Mouse (Mus musculus): ENCODE measurements around the gene Tmem63c. TPM values are rescaled to one million over a fixed set of nuclear protein-coding genes. Genes with fewer than 3 reads are reported as not detected.

Tmem63c gene
- polyA plus RNA-seq (2012; ENCODE audit: insufficient read depth, insufficient read length, low replicate concordance, missing spikeins), result not detected in 2 replicates

DNA sequence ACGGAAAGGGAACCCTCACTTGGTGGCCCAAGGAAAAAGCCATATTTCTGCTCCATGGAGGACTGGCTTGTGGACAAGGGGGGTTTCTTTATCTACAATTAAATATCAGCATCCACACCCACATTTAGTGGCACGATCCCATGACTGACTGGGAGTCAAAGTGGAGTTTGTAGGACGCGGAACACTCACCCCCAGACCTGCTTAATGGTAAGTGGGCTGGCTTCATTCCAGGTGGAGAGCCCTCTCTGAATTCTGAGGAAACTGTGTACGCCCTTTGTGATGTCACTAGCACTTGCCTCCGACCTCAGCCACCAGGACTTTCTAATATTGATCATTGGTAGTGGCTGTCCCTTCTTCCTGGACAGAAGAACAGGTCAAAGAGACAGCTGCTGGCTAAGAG, at the start of gene Tmem63c:
Tmem63c (plus strand) TSS at position 301 of the 400 bp plus-strand sequence.
- 85% methylated on average over 6 of the region's 6 CpGs for WGBS
- H3K27ac ChIP-seq (ENCODE audit: insufficient read depth, low read depth, low read length), result no peak within 1 kb of the TSS
- H3K4me1 ChIP-seq (ENCODE audit: control insufficient read depth, insufficient read depth, low read length), result peaks cover 2% of the 10 kb centered on the region; the same call in 1 of the 2 replicates
- no peak within 1 kb of the TSS for H3K4me3 ChIP-seq (ENCODE audit: insufficient read depth, low read depth, low read length)
- no peak for TF ChIP-seq CTCF (IDR thresholded peaks at IDR 0.05; ENCODE audit: insufficient read depth, low read depth, low read length)

DNA sequence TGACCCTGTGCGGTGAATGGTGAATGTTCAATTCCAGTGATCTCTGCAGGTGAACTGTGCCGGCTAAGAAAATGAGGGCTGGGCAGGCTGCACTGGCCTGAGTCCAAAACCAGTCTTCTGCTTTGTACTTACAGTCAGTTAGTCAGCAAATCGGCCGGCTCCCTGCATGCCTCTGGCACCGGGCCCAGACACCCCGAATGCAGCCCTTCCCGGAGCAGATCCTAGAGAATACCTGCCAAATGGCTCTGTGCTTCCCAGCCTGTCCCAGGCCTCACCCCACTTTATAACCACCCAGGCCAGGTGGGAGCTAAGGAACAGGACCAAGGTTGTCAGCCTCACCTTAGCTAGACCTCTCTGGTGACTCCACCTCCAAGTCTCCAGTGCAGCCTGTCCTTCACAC, 47.9 kb upstream of the Tmem63c start:
- WGBS, result 10% methylated on average over 7 of the region's 7 CpGs
- peak overlapping the region; percentile 29; the same call in 1 of the 2 replicates for H3K27ac ChIP-seq (ENCODE audit: insufficient read depth, low read depth, low read length)
- TF ChIP-seq POLR2A (IDR thresholded peaks at IDR 0.05; ENCODE audit: insufficient read depth, low read depth, low read length), result no peak
- TF ChIP-seq CTCF (IDR thresholded peaks at IDR 0.05; ENCODE audit: insufficient read depth, low read depth, low read length), result no peak
- H3K4me3 ChIP-seq (ENCODE audit: insufficient read depth, low read depth, low read length), result no peak overlapping the region
- H3K4me1 ChIP-seq (ENCODE audit: control insufficient read depth, insufficient read depth, low read length), result peaks cover 52% of the 10 kb centered on the region

DNA sequence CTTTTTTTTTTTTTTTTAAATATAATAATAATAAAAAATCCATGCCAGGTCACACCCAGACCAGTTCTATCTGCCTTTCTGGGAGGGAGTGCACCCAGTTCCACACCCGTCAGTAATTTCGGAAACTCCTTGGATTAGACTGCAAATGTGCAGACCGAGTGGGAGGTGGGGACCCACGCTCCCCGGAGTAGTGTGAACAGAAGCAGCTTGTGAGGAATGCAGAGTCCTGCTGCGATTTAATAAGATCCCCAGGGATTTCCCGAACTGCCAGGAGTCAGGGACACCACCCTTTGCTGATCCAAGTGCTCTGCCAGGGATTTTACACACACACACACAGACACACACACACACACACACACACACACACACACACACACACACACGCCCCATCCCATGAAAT, 47.4 kb upstream of the Tmem63c start:
- WGBS, result 11% methylated on average over 8 of the region's 8 CpGs
- TF ChIP-seq POLR2A (IDR thresholded peaks at IDR 0.05; ENCODE audit: insufficient read depth, low read depth, low read length) (no peak), CTCF (IDR thresholded peaks at IDR 0.05; ENCODE audit: insufficient read depth, low read depth, low read length) (no peak)
- Histone ChIP-seq H3K4me1 (ENCODE audit: control insufficient read depth, insufficient read depth, low read length) (peaks cover 55% of the 10 kb centered on the region), H3K27ac (ENCODE audit: insufficient read depth, low read depth, low read length) (no peak overlapping the region), H3K4me3 (ENCODE audit: insufficient read depth, low read depth, low read length) (no peak overlapping the region)

DNA sequence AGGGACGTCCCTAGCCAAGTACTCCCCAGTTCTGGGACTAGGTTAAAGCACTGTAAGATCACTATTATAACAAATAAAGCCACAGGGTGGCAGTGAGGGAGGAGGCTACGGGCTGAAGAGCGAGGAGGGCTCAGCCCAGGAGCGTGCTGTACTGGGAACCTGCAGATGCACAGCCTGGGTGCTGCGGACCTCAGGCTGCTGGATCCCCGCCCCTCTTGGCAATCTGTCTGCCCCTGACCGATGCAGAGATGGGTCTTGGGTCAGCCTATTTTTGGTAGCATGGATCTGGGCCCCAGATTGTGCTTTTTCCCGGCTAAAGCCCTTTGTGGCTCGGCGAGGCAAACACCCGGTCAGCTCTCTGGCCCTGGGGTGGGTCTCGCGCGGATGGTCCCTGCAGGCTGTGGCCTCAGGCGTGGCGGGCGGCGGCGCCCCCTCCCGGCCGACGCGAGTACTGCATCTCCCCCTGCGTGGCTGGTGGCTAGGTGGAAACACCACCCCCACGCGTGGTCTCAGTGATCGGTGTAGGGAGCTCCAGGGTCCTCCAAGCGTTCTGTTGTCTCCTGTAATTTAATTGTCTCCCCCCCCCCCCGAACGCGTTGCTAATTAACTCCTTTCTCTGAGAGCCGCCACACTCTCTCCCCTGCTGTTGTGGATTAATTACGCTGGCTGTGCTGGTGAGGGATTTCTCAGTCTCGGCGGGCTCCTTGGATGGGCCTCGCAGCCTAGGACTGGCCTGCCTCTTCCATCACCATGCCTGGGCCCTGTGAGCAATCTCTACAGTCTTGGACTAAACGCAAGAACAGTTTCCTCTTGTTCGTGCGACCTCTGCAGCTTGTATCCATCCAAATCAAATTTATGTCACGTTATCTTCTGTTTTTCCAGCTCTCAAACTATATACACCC, 46.5 kb upstream of the Tmem63c start:
- Histone ChIP-seq H3K4me1 (ENCODE audit: control insufficient read depth, insufficient read depth, low read length) (peaks cover 47% of the 10 kb centered on the region), H3K4me3 (ENCODE audit: insufficient read depth, low read depth, low read length) (peak overlapping the region; percentile 28), H3K27ac (ENCODE audit: insufficient read depth, low read depth, low read length) (peak overlapping the region; percentile 3; the same call in 1 of the 2 replicates)
- no peak for TF ChIP-seq POLR2A (IDR thresholded peaks at IDR 0.05; ENCODE audit: insufficient read depth, low read depth, low read length)
- peak; percentile 88 for TF ChIP-seq CTCF (IDR thresholded peaks at IDR 0.05; ENCODE audit: insufficient read depth, low read depth, low read length)
- 5% methylated on average over 40 of the region's 40 CpGs for WGBS

DNA sequence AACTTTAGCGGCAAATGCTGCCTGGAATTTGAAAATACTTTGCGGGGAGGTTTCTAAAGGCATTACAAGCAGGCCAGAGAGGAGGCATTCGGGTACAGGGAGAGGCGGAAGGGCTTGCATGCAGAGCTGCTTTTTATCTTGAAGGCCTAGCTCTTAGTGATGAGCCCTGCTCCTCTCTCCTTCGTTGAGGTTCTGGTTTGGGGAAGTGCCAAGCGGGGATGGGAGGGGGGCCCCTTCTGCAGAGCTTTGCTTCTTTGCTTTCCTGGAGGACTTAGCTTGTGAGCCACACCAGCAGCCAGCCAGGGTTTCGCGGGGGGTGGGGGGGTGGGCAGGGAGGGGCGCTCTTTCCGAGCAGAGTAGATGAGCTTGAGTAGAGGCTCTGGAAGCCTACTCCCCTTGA, 45.4 kb upstream of the Tmem63c start:
- Histone ChIP-seq H3K4me1 (ENCODE audit: control insufficient read depth, insufficient read depth, low read length) (peaks cover 44% of the 10 kb centered on the region), H3K27ac (ENCODE audit: insufficient read depth, low read depth, low read length) (no peak overlapping the region), H3K4me3 (ENCODE audit: insufficient read depth, low read depth, low read length) (no peak overlapping the region)
- WGBS, result 58% methylated on average over 10 of the region's 10 CpGs
- TF ChIP-seq CTCF (IDR thresholded peaks at IDR 0.05; ENCODE audit: insufficient read depth, low read depth, low read length) (no peak), POLR2A (IDR thresholded peaks at IDR 0.05; ENCODE audit: insufficient read depth, low read depth, low read length) (no peak)

DNA sequence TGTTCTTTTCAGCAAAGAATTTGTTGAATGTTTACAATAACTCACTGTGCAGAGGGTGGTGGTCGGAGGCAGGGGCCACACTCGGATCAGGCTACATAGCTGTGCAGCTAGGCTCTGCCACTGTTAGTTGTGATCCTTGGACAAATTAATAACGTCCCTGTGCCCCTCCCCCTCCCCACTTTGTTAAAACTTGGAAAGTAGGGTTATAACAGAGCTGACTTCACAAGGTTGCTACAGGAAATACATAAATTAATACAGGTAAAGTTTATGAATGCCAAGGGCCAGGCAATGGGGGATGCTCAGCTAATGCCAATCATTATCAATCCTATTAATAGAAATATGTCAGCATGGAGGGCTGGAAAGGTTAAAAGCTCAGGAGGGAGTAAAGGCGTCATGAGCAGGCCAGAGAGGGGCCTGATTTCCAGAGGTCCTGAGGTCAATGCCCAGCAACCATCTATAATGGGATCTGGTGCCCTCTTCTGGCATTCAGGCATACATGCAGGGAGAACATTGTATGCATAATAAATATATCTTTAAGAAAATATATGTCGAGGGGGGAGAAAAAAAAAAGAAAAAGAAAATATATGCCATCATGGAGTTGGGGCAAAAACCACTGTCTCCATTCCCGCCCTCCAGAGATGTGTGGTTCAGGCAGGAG, 44.5 kb upstream of the Tmem63c start:
- WGBS, result 76% methylated on average over 6 of the region's 6 CpGs
- Histone ChIP-seq H3K4me3 (ENCODE audit: insufficient read depth, low read depth, low read length) (no peak overlapping the region), H3K27ac (ENCODE audit: insufficient read depth, low read depth, low read length) (no peak overlapping the region), H3K4me1 (ENCODE audit: control insufficient read depth, insufficient read depth, low read length) (peaks cover 44% of the 10 kb centered on the region)
- TF ChIP-seq POLR2A (IDR thresholded peaks at IDR 0.05; ENCODE audit: insufficient read depth, low read depth, low read length) (no peak), CTCF (IDR thresholded peaks at IDR 0.05; ENCODE audit: insufficient read depth, low read depth, low read length) (no peak)

DNA sequence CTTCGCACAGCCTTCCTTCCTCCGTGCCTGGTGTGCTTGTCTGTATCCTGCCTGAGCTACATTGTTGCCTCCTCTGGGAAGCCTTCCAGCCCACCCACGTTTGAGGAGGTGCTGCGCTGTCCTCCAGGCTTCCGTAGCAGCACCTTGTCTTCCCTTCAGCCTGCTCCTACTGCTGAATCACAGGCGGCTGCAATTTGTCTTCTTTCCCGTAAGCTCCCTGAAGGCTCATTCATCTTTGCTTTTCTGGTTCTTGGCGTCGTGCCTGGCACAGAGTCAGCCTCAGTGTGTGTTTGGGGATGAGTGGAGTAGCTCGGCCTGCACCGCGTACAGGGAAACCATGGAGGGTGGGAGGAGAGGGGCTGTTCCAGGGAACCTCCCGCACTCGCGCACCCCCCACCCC, 43.3 kb upstream of the Tmem63c start:
- 9% methylated on average over 15 of the region's 15 CpGs for WGBS
- peaks cover 38% of the 10 kb centered on the region for H3K4me1 ChIP-seq (ENCODE audit: control insufficient read depth, insufficient read depth, low read length)
- no peak for TF ChIP-seq POLR2A (IDR thresholded peaks at IDR 0.05; ENCODE audit: insufficient read depth, low read depth, low read length)
- no peak overlapping the region for H3K27ac ChIP-seq (ENCODE audit: insufficient read depth, low read depth, low read length)
- peak overlapping the region; percentile 23 for H3K4me3 ChIP-seq (ENCODE audit: insufficient read depth, low read depth, low read length)

DNA sequence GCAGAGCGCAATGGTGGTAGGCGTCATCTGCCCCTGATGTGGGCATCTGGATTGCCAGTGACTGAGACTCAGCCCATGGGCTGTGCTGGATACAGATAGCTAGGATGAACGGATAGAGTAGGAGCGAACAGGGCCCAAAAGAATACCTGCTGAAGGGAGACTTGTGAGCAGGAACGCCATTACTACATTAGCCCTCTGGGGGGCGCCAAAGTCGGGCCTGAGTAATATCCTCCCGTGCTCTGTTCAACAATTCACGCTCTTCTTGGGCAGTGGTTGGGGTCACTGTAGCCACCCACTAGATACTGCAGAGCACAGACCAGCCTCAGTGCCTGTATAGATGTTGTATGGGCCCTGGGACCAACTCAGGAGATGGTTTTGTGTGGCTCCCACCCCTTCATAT, 40.0 kb upstream of the Tmem63c start:
- H3K4me1 ChIP-seq (ENCODE audit: control insufficient read depth, insufficient read depth, low read length), result peaks cover 18% of the 10 kb centered on the region
- no peak for TF ChIP-seq POLR2A (IDR thresholded peaks at IDR 0.05; ENCODE audit: insufficient read depth, low read depth, low read length)
- TF ChIP-seq CTCF (IDR thresholded peaks at IDR 0.05; ENCODE audit: insufficient read depth, low read depth, low read length), result peak; percentile 34; the same call in 1 of the 2 replicates
- no peak overlapping the region for H3K4me3 ChIP-seq (ENCODE audit: insufficient read depth, low read depth, low read length)
- 43% methylated on average over 9 of the region's 9 CpGs for WGBS
- no peak overlapping the region for H3K27ac ChIP-seq (ENCODE audit: insufficient read depth, low read depth, low read length)

All from olfactory bulb, adult 2 months (tissue).